Mouse (Mus musculus) limb, embryonic 14.5 days (tissue): ENCODE results near the gene Itgal. TPM values are rescaled to one million over a fixed set of nuclear protein-coding genes. Genes with fewer than 3 reads are reported as not detected.

Experiments
- ATAC-seq: fragments of 200-750 bp; cut with Nextera tagmentation; 2 replicates; pipeline ENCODE4 v1.8.0; 2017; ENCODE audit warnings: low read depth, moderate number of reproducible peaks, moderate TSS enrichment; ENCODE audit not compliant: low FRiP score
- DNase-seq: peaks from one replicate; pipeline ENCODE4 v3.0.0-alpha.2; 2015; ENCODE audit warnings: low spot score
- H3K27ac ChIP-seq: fragments of 300-500 bp; sonication (generic); replicated peaks from 2 replicates; pipeline ENCODE4 v1.5.1; 2014; ENCODE audit warnings: low read depth, mild to moderate bottlenecking, low read length, moderate library complexity, mixed read lengths
- H3K27me3 ChIP-seq: fragments of 300-500 bp; sonication (generic); 2 replicates; pipeline ENCODE4 v1.6.1; 2014; ENCODE audit warnings: low read length, mixed read lengths; ENCODE audit not compliant: control insufficient read depth, insufficient read depth
- H3K36me3 ChIP-seq: fragments of 300-500 bp; sonication (generic); 2 replicates; pipeline ENCODE4 v1.6.1; 2014; ENCODE audit warnings: mild to moderate bottlenecking, low read length, moderate library complexity, mixed read lengths; ENCODE audit not compliant: control insufficient read depth, insufficient read depth
- H3K4me1 ChIP-seq: fragments of 300-500 bp; sonication (generic); 2 replicates; pipeline ENCODE4 v1.6.1; 2014; ENCODE audit warnings: antibody characterized with exemption, low read length, mixed read lengths; ENCODE audit not compliant: control insufficient read depth, insufficient read depth
- H3K4me2 ChIP-seq: fragments of 300-500 bp; sonication (generic); replicated peaks from 2 replicates; pipeline ENCODE4 v1.6.1; 2014; ENCODE audit warnings: low read depth, mild to moderate bottlenecking, low read length, moderate library complexity; ENCODE audit not compliant: severe bottlenecking
- H3K4me3 ChIP-seq: fragments of 300-500 bp; sonication (generic); replicated peaks from 2 replicates; pipeline ENCODE4 v1.5.1; 2014; ENCODE audit warnings: low read length
- H3K9ac ChIP-seq: fragments of 300-500 bp; sonication (generic); 2 replicates; pipeline ENCODE4 v1.6.1; 2014; ENCODE audit warnings: mild to moderate bottlenecking, low read depth, low read length, moderate library complexity; ENCODE audit not compliant: severe bottlenecking
- H3K9me3 ChIP-seq: fragments of 300-500 bp; sonication (generic); 2 replicates; pipeline ENCODE4 v1.6.1; 2016; ENCODE audit warnings: low read length; ENCODE audit not compliant: control insufficient read depth
- POLR2A ChIP-seq: fragments of 200-500 bp; IDR thresholded peaks from 2 replicates; pipeline ENCODE4 v1.8.0; 2012; ENCODE audit warnings: inconsistent platforms, mild to moderate bottlenecking, moderate library complexity, borderline replicate concordance; ENCODE audit not compliant: insufficient read depth, insufficient read length; ENCODE audit errors: extremely low read depth
- WGBS: fragments of 180-500 bp; shearing (Covaris S2); extraction: QIAGEN DNeasy Blood & Tissue Kit; methylation state at CpG from one replicate; pipeline ENCODE4 v1.1.7; 2014; 5-methylcytosine and 5-hydroxymethylcytosine counted together
- polyA plus RNA-seq, 2 experiments: library from polyadenylated mRNA; depleted of rRNA in 1 of 2; stranded (reverse) in 1 of 2; unstranded in 1 of 2; fragments of >200 nt; fragmentation: Nextera tagmentation in 1 of 2; extraction: Ambion mirVana in 1 of 2; gene quantifications; 2 replicates each; pipeline versions ENCODE4 v1.2.1 to v1.2.3; 2012 to 2014

The Itgal gene
- polyA plus RNA-seq, 2 experiments, result 1.2 to 1.5 TPM

DNA sequence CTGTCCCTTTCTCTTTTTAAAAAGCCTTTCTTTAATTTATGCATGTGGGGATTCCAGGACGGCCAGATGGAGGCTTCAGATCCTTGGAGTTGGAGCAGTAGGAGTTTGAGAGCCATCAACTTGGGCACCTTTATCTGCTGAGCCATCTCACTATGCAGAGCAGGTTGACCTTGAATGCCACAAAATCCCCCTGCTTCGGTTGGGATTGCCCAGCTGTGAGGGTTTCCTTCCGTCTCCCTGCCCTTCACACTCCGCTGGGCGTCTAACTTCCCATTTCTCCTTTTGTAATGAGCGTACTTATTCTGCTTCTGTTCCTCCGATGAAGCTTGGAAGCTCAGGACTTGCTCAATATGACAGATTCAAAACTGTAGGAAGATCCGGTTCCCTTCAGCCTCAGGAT, 5.9 kb upstream of the Itgal start:
- H3K27me3 ChIP-seq, result no peaks in the 10 kb centered on the region
- H3K4me2 ChIP-seq, result no peak overlapping the region
- peaks cover 15% of the 10 kb centered on the region for H3K9me3 ChIP-seq
- WGBS, result 67% methylated on average over 8 of the region's 8 CpGs
- DNase-seq (no peak), ATAC-seq (no peak)
- no peak overlapping the region for H3K9ac ChIP-seq
- no peak overlapping the region for H3K4me3 ChIP-seq
- no peak for TF ChIP-seq POLR2A
- no peak overlapping the region for H3K27ac ChIP-seq
- no peaks in the 10 kb centered on the region for H3K4me1 ChIP-seq
- no peaks in the 10 kb centered on the region for H3K36me3 ChIP-seq

DNA sequence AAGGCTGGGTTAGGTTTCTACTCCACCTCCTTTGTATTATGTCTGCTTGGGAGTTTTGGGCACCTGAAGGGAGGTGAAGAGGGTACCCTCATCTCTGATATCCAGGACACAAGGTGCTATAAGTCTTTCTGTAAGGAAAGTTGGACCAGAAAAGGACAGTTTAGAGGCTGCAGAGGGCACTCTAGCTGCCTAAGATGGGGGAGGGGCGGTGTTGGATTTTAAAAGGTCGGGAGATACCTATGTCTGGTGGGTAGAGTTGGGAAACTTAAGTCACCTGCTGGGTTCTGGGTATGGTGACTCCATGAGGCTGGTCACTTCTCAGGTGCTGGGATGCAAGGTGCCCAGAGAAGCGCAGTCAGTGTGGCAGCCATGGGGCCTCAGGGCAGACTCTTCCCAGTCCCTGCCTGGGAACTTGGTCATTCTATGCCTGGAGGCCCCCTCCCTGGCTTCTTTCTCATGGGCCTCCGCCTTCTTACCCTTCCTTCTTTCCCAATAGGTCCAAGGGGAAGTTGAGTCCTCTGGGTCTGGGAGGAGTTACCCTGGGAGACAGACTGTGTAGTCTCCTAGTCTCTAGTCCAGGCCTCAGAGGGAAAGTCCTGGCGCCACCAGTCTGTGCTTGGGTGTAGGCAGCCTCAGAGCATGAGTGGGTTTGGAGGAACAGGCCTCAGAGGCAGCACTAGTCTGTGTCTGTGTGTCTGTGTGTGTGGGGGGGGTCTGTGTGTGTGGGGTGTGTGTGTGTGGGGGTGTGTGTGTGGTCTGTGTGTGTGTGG, 911 bp downstream of the Itgal start:
- WGBS, result 85% methylated on average over 5 of the region's 5 CpGs
- Histone ChIP-seq H3K27me3 (no peaks in the 10 kb centered on the region), H3K27ac (no peak overlapping the region), H3K9ac (no peak overlapping the region), H3K4me2 (no peak overlapping the region), H3K4me3 (no peak overlapping the region), H3K4me1 (no peaks in the 10 kb centered on the region), H3K9me3 (no peaks in the 10 kb centered on the region), H3K36me3 (no peaks in the 10 kb centered on the region)
- DNase-seq, result no peak
- no peak for ATAC-seq
- no peak for TF ChIP-seq POLR2A

DNA sequence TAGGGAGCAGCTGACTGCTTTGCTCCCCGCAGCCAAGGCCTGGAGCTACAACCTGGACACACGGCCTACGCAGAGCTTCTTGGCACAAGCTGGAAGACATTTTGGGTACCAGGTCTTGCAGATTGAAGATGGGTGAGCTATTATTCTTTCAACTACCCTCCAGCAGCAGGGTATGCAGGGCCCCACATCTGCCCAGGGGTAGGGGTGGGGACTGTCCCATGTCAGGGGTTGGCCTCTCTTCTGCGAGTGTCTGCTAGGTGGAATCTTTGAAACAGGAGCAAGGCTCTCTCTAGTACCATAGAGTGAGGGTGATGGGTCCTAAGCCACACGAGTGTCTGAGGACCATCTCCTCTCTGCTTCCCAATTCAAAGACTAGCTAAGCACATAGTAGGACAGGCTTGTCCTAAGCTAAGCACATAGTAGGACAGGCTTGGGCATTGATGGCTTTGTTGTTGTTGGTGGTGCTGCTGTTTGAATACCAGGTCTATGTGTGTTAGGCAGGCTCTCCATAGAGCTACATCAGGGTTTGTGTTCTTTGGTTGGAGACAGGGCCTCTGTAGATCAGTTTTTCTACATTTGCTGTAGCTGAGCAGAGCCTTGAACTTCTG, 1.6 kb downstream of the Itgal start:
- WGBS, result 92% methylated on average over 5 of the region's 5 CpGs
- no peak for ATAC-seq
- H3K9ac ChIP-seq, result no peak overlapping the region
- no peak for TF ChIP-seq POLR2A
- no peak overlapping the region for H3K4me2 ChIP-seq
- H3K4me3 ChIP-seq, result no peak overlapping the region
- H3K36me3 ChIP-seq, result no peaks in the 10 kb centered on the region
- H3K27ac ChIP-seq, result no peak overlapping the region
- no peaks in the 10 kb centered on the region for H3K9me3 ChIP-seq
- no peak for DNase-seq
- no peaks in the 10 kb centered on the region for H3K27me3 ChIP-seq
- H3K4me1 ChIP-seq, result no peaks in the 10 kb centered on the region

DNA sequence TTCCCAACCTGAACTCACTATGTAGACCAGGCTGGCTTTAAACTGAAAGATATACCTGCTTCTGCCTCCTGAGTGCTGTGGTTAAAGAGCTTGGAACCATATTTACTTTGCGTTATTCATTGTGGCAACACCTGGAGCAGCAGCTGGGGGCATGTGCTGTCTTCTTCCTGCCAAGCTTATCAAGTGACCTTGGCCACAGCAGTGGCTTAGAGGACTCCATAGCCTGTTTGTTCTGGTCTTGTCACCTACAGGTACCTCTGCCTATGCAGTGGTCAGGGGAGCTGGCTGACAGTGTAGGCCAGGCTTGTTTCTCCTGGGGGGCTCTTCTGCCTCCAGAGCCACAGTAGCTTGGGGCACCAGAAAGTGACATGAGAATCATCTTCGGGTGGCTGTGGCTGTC, 12.4 kb downstream of the Itgal start:
- no peak overlapping the region for H3K27ac ChIP-seq
- ATAC-seq (no peak), DNase-seq (no peak)
- H3K4me2 ChIP-seq, result no peak overlapping the region
- no peak for TF ChIP-seq POLR2A
- WGBS, result 87% methylated on average over 2 of the region's 2 CpGs
- no peak overlapping the region for H3K4me3 ChIP-seq
- H3K27me3 ChIP-seq, result no peaks in the 10 kb centered on the region
- no peaks in the 10 kb centered on the region for H3K36me3 ChIP-seq
- H3K4me1 ChIP-seq, result no peaks in the 10 kb centered on the region
- no peaks in the 10 kb centered on the region for H3K9me3 ChIP-seq
- H3K9ac ChIP-seq, result no peak overlapping the region

DNA sequence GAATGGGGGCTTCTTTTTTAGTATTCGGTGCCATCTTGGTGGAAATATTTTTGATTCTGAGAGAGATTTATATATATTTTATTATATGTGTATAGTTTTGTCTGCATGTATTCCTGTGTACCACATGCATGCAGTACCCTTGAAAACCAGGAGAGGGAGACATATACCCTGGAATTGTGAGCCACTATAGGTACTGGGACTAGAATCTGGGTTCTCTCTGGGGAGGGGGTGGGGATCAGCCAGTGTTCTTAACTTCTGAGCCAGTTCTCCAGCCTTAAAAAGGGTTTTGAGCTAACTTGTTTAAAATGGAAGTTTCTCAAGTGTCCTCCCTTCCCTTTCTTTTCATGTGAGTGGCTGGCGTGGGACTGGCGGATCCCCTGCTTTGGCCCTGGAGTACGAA, 12.8 kb downstream of the Itgal start:
- H3K4me3 ChIP-seq, result no peak overlapping the region
- H3K27me3 ChIP-seq, result no peaks in the 10 kb centered on the region
- no peaks in the 10 kb centered on the region for H3K4me1 ChIP-seq
- no peaks in the 10 kb centered on the region for H3K9me3 ChIP-seq
- DNase-seq, result peak; percentile 61
- TF ChIP-seq POLR2A, result no peak
- H3K9ac ChIP-seq, result no peak overlapping the region
- peak; percentile 70; the same call in 1 of the 2 replicates for ATAC-seq
- WGBS, result 72% methylated on average over 4 of the region's 4 CpGs
- no peak overlapping the region for H3K4me2 ChIP-seq
- H3K36me3 ChIP-seq, result no peaks in the 10 kb centered on the region
- H3K27ac ChIP-seq, result no peak overlapping the region
